Mouse (Mus musculus) liver, adult 2 months (tissue): ENCODE measurements around the gene Acad10. TPM values are rescaled to one million over a fixed set of nuclear protein-coding genes. Genes with fewer than 3 reads are reported as not detected.
"Not testable (repeated sequence)": the region's sequence is repeated elsewhere in the genome, so short reads cannot be mapped to it uniquely, and the experiment has no call there.

Experiments used
- DNase-seq: peaks from one replicate; pipeline ENCODE4 v3.0.0-alpha.2; 2011; ENCODE audit warnings: low read depth, low spot score; ENCODE audit errors: extremely low read depth
- H3K27ac ChIP-seq: fragments of 200-500 bp; replicated peaks from 2 replicates; pipeline ENCODE4 v1.5.1; 2012; ENCODE audit warnings: low read depth, mild to moderate bottlenecking, control low read depth, inconsistent platforms, low read length; ENCODE audit not compliant: insufficient read depth
- H3K27me3 ChIP-seq: fragments of 200-500 bp; 2 replicates; pipeline ENCODE4 v1.6.1; 2012; ENCODE audit warnings: mild to moderate bottlenecking, moderate library complexity, low read length, inconsistent platforms; ENCODE audit not compliant: control insufficient read depth, insufficient read depth
- H3K36me3 ChIP-seq: fragments of 200-500 bp; 2 replicates; pipeline ENCODE4 v1.6.1; 2012; ENCODE audit warnings: low read length, inconsistent platforms; ENCODE audit not compliant: control insufficient read depth, insufficient read depth
- H3K4me1 ChIP-seq: fragments of 200-500 bp; 2 replicates; pipeline ENCODE4 v1.6.1; 2011; ENCODE audit warnings: low read length; ENCODE audit not compliant: control insufficient read depth, insufficient read depth
- H3K4me3 ChIP-seq: fragments of 200-500 bp; 2 replicates; pipeline ENCODE4 v1.5.1; 2011; ENCODE audit warnings: low read depth, mild to moderate bottlenecking, control low read depth, low read length, moderate library complexity; ENCODE audit not compliant: insufficient read depth
- H3K79me2 ChIP-seq: fragments of 200-500 bp; 2 replicates; pipeline ENCODE4 v1.6.1; 2012; ENCODE audit warnings: inconsistent platforms, mild to moderate bottlenecking, low read length, moderate library complexity; ENCODE audit not compliant: control insufficient read depth, insufficient read depth
- H3K9ac ChIP-seq: fragments of 200-500 bp; 2 replicates; pipeline ENCODE4 v1.6.1; 2012; ENCODE audit warnings: low read depth, mild to moderate bottlenecking, control low read depth, inconsistent platforms, low read length
- CTCF ChIP-seq: fragments of 200-500 bp; IDR thresholded peaks from 2 replicates; pipeline ENCODE4 v1.5.1; 2011; ENCODE audit warnings: low read depth, low read length, control low read depth
- POLR2A ChIP-seq: fragments of 200-500 bp; IDR thresholded peaks from 2 replicates; pipeline ENCODE4 v1.6.1; 2011; ENCODE audit warnings: low read length, control low read depth; ENCODE audit not compliant: insufficient read depth; ENCODE audit errors: extremely low read depth
- WGBS: fragments of 180-500 bp; shearing (Covaris S2); methylation state at CpG from one replicate; pipeline ENCODE4 v1.1.7; 2018; 5-methylcytosine and 5-hydroxymethylcytosine counted together
- polyA plus RNA-seq: library from polyadenylated mRNA; depleted of rRNA; stranded (reverse); fragments of >200 nt; gene quantifications from 2 replicates; pipeline ENCODE4 v1.2.3, GENCODE M21; 2012
- total RNA-seq: library from RNA; depleted of rRNA; stranded (reverse); fragments of >200 nt; gene quantifications from 2 replicates; pipeline ENCODE4 v1.2.3, GENCODE M21; 2014

The Acad10 gene
- total and polyA plus RNA-seq, 2 experiments: 19.6 to 27.7 TPM

DNA sequence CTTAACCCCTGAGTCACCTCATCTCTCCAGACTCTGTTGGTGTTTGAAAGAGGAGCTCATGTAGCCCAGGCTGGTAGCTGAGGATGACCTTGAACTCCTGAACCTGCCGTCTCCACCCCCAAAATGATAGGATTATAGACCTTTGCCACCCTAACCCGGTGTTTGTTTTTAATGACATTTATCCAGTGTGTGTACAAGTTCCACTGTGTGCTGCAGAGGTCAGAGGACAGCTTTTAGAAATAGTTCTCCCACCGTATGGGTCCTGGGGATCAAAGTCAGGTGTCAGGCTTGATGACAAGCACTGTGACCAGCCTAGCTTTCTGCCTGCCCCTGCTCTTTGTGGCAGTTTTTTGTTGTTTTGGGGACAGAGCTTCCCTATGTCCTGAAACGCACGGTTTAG lies 39.6 kb upstream of the Acad10 start:
- TF ChIP-seq POLR2A: no peak
- TF ChIP-seq CTCF: no peak
- Histone ChIP-seq H3K36me3 (no peaks in the 10 kb centered on the region), H3K9ac (peak overlapping the region; percentile 82), H3K27me3 (no peaks in the 10 kb centered on the region), H3K4me3 (no peak overlapping the region), H3K27ac (peak overlapping the region; percentile 100), H3K4me1 (peaks cover 36% of the 10 kb centered on the region), H3K79me2 (no peaks in the 10 kb centered on the region)
- WGBS: 13% methylated on average over 5 of the region's 5 CpGs
- peak; percentile 99 for DNase-seq

DNA sequence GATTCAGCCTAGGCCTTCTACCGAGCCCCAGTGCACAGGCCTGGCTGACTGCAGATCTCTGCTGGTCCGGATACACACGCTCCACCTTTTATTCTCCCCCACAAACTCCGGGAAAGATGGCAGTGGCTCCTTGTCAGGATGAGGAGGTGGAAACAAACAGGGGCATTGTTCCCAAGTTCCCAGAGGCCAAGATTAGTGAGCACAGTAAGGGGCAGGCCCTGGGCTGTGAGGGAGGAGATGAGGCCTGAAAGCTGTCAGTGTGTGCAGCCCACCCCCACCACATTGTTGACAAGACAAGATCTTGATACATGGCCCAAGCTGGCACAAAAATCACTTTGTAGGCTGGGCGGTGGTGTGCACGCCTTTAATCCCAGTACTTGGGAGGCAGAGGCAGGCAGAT lies 36.4 kb upstream of the Acad10 start:
- peak overlapping the region; percentile 27 for H3K27ac ChIP-seq
- H3K27me3 ChIP-seq: no peaks in the 10 kb centered on the region
- DNase-seq: no peak
- H3K4me3 ChIP-seq: no peak overlapping the region
- H3K9ac ChIP-seq: no peak overlapping the region
- H3K79me2 ChIP-seq: no peaks in the 10 kb centered on the region; the same call in 1 of the 2 replicates
- 86% methylated on average over 6 of the region's 6 CpGs for WGBS
- TF ChIP-seq POLR2A (no peak), CTCF (no peak)
- H3K4me1 ChIP-seq: peaks cover 24% of the 10 kb centered on the region
- no peaks in the 10 kb centered on the region for H3K36me3 ChIP-seq

- TF ChIP-seq CTCF (no peak), POLR2A (no peak)
- Histone ChIP-seq H3K4me1 (peaks cover 31% of the 10 kb centered on the region), H3K36me3 (no peaks in the 10 kb centered on the region), H3K27me3 (no peaks in the 10 kb centered on the region), H3K4me3 (no peak overlapping the region), H3K27ac (no peak overlapping the region), H3K79me2 (no peaks in the 10 kb centered on the region; the same call in 1 of the 2 replicates), H3K9ac (no peak overlapping the region)
- WGBS: 98% methylated on average over 4 of the region's 4 CpGs
- DNase-seq: no peak
These were observed 32.6 kb upstream of the Acad10 start for GRCm38 (mm10) chr5:121692897-121693296.

GRCm38 (mm10) chr5:121691436-121691835 lies 31.1 kb upstream of the Acad10 start:
- peaks cover 38% of the 10 kb centered on the region for H3K4me1 ChIP-seq
- H3K36me3 ChIP-seq, H3K79me2 ChIP-seq, H3K4me3 ChIP-seq, DNase-seq, H3K9ac ChIP-seq, H3K27me3 ChIP-seq: not testable (repeated sequence)
- WGBS: 85% methylated on average over 7 of the region's 7 CpGs
- H3K27ac ChIP-seq: peak overlapping the region; percentile 49

DNA sequence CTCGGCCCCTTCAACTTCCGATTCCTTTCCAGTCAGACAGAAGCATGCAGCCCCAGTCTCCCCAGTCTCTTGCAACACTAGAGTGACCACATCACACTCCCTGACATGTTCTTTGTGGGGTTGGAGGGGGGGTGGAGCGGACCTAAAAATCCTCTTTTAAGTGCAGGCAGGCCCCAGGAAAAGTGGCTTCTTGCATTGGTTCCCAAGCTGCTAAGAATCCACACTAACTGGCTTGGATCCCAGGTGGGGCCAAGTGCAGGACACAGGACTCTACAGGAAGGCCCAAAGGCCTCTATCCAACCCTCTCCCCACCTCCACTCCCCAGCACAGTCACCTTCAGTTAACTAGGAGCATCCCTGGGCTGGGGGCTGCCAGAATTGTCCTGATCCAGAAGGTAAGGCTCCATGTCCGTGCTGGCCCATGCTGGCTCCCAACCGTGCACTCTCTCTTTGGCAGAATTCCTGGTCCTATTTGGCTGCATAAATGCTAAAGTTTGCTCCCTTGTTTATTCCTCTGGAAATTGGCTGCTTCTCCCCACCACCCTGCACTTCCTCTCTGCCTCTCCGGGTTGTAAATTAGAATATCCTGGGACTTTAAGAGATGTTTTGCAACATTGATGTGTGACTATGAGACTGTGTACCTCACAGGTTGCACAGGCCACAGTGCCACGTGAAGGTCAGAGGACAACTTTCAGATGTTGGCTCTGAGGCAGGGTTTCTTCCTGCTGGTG lies 30.3 kb upstream of the Acad10 start:
- TF ChIP-seq POLR2A (0 out of 2 replicates have a peak, but pooled peaks have one; percentile 41), CTCF (no peak)
- H3K4me3 ChIP-seq: no peak overlapping the region; the same call in 1 of the 2 replicates
- peak overlapping the region; percentile 90 for H3K27ac ChIP-seq
- 9% methylated on average over 7 of the region's 7 CpGs for WGBS
- peaks cover 37% of the 10 kb centered on the region for H3K4me1 ChIP-seq
- peak; percentile 100 for DNase-seq
- H3K36me3 ChIP-seq: peaks cover 9% of the 10 kb centered on the region; the same call in 1 of the 2 replicates
- no peaks in the 10 kb centered on the region for H3K27me3 ChIP-seq
- H3K9ac ChIP-seq: peak overlapping the region; percentile 64
- H3K79me2 ChIP-seq: no peaks in the 10 kb centered on the region; the same call in 1 of the 2 replicates
